Mouse (Mus musculus): ENCODE data around the gene Slc24a4.
"Not testable (repeated sequence)": the region's sequence is repeated elsewhere in the genome, so short reads cannot be mapped to it uniquely, and the experiment has no call there.

Slc24a4 gene

DNA sequence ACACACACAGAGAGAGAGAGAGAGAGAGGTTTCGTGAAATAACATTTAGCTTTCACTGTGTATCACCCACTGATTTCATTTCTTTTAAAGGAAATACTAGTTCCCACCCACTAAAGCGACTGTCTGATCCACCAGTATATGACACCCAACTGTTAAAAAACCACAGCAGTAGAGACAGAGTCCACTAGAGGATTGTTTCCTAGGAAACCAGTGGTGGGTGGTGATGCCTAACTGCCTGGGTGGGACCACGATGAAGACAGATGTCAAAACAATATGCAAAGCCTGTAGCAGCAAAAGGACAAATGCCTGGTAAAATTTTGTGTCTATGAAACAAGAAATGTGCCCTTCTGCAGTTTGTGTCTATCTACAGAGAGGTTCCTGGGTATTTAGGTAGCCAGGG lies 122.5 kb downstream of the Slc24a4 start:
- DNase-seq = no peak

GRCm38 (mm10) chr12:102251985-102252384 lies 123.5 kb downstream of the Slc24a4 start:
- DNase-seq = no peak

GRCm38 (mm10) chr12:102252525-102252924 lies 124.0 kb downstream of the Slc24a4 start:
- DNase-seq = no peak

GRCm38 (mm10) chr12:102255012-102255411 lies 126.5 kb downstream of the Slc24a4 start:
- DNase-seq = no peak

DNA sequence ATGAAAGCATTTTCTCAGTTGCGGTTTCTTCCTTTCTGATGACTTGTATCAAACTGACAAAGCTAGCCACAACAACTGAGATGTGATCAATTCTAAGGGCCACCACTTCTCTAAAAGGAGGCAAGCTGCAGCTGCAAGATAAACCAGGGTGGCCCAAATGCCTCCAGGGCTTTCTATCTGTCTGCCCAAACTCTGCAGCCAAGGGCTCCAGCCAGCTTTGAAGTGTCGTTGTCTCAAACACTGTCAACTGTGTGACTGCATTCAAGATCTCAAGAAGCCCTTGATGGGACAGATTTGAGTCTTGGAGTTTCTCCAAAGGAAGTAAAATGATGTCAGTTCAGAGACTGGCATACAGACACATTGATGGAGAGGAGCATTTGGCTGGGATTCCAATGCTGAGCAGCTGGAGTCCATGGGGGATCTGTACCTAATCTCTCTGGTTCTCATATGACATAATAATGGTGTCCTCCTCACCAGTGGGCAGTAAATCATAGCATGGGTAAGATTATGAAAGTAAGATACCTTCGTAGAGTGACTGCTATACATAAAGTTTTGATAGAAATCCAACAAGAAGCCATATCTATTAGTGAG lies 130.1 kb downstream of the Slc24a4 start:
- DNase-seq = no peak

GRCm38 (mm10) chr12:102261933-102262396 lies 133.4 kb downstream of the Slc24a4 start:
- DNase-seq = no peak

DNA sequence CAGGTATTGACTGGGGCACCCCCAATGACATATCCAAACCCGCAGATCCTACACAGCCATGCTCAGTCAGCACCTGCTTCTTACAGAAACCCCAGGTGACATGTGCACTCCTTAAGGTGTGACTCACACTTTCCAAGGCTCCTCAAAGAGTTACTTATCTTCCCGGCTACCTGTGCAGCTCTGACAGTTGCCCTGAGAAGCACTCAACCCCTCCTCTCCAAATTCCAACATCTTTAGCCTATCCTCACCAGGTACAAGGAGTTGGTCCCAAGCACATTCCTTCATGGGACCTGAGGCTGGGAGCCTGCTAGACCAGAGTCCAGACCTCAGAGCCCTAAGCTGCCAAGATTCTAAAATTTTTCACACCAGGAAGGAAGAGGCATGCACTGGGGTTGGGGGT lies 134.3 kb downstream of the Slc24a4 start:
- DNase-seq = no peak

DNA sequence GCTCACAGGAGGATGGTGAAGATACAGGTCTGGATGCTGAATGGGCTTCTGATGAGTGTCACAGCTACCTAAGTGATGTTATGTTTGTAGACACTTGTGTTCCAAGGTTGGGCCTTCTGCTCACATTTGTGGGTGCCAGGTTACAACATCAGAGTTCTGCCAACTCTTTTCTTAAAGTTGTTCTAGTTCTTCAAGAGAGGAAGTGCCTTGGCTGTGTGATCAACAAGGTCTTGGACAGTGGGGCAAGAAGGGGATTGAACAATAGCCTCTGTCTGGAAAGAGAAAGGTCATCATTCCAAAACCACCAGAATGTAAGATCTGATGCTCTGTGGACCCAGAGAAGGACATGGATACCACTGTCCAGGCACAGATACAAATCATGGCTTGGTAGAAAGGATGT lies 134.7 kb downstream of the Slc24a4 start:
- DNase-seq = no peak

DNA sequence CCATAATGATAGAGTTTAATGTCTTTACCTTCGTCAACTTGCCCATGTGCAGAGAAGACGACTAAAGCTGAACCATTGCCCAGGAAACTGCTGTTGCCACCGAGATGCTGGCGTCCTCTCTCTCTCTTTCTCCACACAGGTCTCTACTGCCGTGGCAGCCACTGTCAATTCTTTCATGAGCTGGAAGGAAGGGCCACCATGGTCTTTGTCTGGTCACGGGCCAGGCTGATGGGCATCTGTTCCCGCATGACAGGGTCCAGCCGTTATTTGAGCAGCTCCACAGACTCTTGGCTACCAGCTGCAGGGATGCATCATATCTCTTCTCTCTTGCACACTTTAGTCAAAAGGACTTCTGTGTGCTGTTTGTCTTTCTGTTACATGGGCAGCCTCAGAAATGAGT lies 137.9 kb downstream of the Slc24a4 start:
- no peak for DNase-seq

DNA sequence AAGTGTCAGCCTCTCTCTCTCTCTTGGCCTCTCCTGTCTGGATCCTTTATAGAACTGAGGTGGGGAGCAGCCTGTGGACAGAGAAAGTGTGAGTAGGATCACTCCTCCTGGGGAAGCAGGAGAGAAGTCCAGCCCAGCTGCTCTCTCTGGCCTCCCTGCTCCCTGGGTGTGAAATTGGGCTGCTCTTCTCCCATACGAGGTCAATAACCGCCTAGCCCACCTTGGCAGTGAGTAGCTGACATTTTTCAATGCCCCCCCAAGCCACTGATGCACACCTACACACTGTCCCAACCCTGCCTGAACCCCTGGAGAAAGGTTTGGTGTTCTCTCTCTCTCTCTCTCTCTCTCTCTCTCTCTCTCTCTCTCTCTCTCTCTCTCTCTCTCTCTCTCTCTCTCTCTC lies 140.6 kb downstream of the Slc24a4 start:
- no peak for DNase-seq

DNA sequence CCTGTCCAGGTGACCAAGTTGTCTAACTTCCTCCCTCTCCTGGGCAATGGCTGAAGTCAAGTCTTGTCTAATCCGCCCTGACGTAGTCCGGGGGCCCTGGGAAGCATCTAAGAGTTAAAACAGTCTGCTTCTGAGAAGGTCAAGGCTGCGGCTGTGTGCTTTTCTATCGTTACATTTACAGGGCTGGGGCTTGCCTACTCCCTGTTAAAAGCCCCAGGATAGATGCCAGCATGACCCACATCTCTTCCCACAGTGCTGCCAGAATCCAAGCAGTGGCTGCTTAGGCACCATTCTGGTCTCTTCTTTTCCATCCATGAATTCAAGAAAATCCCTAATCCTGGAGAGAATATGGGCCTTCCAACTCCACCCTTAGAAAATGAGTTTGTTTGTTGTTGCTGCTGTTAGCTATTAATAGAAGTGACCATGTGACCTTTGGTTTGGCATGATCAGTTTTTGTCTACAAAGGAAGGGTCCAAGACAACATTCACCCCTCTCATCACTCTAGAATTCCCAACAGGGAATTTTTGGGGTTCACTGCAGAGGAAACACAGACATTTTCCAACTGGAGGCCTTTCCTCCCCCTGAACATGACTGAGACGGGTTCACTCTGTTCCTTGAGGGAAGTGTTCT lies 142.4 kb downstream of the Slc24a4 start:
- DNase-seq = no peak

GRCm38 (mm10) chr12:102271447-102271846 lies 142.9 kb downstream of the Slc24a4 start:
- no peak for DNase-seq

GRCm38 (mm10) chr12:102275833-102276443 lies 147.4 kb downstream of the Slc24a4 start:
- no peak for DNase-seq

- not testable (repeated sequence) for DNase-seq
Observed at GRCm38 (mm10) chr12:102280290-102280689, 151.8 kb downstream of the Slc24a4 start.

DNA sequence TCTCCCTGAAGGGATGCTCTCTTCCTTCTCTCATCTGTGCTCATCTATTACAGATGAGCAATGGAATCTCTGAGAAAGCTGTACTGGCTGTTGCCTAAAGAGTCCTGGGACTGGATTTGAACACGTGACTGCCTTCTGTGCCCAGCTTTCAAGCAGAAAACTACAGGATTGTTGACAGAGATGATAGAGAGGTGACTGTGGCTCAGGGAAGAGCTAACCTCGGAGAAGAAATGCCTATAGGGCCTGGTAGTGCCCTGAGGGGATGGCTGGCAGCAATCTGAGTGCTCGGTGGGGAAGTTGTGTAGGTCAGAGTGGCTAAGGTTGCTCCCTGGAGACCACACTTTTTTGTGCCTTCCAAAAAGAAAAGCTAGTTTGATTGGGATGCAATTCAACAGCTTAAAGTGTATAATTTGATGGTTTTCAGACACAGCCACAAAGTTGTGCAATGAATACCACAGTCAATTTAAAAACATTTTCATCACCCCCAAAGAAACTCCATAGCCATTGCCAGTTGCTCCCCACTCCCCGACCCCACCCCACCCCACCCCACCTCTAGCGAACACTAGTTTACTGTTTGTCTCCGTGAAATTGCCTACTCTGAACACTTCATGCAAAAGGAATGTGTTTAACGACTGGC lies 152.5 kb downstream of the Slc24a4 start:
- no peak for DNase-seq

DNA sequence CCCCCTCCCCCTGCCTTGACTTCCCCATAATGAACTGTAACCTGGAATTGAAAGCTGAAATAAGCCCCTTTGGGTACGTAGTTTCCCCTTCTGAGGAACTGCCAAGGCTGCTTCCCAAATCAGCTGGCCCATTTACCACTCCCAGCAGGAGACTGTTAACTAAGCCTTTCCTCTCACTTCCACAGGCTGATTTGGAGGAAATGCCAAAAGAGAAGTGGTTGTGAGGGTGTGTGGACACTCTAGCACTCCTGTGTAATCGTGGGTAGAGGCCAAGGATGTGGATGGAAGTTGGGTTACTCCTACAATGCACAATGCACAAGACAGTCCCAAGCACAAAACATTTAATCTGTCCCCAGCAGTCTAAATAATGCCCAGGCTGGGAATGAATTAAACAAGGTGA lies 153.6 kb downstream of the Slc24a4 start:
- DNase-seq = no peak

DNA sequence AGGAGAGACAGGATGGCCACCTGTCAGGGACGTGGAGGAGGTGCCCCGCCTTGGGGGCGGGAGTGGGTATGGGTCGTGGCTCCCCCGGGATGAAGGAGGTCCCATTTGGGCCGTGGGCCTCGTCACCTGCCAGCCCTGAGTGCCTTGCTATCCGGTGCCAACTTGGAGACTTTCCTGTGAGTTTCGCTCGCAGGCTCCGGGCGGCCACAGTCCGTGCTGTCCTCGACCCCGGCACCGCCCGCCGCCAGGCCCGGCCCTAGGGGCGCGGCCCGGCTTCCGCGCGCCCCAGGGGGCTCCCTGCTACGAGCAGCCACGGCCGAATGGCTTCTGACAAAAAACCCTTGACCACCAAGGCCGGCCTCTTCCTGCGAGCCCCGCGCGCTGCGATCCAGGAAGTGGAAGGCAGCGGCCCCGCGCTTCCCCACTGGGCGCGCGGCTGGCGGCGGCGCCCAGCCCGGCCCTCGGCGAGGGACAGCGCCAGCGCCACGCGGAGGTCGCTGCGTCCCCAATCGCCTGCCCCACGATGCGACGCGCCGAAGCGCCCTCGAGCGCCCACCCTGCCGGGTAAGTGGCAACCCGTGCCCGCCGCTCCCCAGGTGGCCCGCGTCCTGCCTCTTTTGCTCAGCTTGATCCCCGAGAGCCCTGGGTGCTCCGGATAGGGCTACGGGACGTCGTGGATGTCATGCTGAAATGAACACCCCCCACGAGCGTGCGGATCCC lies 154.4 kb downstream of the Slc24a4 start, which contains the start of gene Rin3:
TSS of gene Rin3 (plus strand) at position 286 of the 720 bp plus-strand sequence.
- DNase-seq = peak; percentile 73

DNA sequence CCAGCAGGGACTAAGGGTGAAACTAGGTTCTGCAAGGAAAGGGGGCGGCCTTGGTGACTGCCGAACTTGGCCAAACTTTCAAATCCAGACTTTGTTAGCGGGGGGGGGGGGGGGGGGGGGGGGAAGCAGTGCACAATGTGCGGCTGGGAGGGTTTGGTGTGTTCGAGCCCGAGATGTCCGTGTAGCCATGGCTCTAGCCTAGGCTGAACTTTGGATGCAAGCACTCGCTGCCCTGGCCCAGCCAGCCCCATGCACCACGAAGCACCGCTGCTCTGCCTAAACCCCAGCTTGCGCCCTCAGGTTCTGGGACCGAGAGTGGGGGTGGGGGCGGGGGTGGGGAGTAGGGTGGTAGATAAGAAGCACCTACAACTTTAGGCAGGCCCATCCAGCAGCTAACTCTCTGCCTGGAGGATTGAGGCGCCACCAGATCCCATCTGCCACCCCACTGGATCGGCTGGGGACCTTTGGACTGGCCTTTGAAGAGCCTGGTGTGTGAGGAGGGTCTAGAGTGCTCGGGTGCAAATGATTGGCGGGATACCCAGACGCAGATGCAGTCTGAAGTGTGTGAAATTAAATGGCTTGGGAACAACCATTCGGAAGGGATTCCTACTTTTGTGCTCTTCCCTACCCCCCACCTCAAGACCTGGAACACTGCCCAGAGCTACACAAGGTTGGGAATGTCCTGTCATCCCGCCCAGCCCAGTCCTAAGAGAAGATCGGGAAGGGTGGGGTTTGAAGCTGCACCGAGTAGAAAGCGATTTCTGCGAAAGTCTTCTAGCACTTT lies 155.1 kb downstream of the Slc24a4 start:
- peak; percentile 52 for DNase-seq

- no peak for DNase-seq
Observed at GRCm38 (mm10) chr12:102284267-102284610, 155.7 kb downstream of the Slc24a4 start.

DNA sequence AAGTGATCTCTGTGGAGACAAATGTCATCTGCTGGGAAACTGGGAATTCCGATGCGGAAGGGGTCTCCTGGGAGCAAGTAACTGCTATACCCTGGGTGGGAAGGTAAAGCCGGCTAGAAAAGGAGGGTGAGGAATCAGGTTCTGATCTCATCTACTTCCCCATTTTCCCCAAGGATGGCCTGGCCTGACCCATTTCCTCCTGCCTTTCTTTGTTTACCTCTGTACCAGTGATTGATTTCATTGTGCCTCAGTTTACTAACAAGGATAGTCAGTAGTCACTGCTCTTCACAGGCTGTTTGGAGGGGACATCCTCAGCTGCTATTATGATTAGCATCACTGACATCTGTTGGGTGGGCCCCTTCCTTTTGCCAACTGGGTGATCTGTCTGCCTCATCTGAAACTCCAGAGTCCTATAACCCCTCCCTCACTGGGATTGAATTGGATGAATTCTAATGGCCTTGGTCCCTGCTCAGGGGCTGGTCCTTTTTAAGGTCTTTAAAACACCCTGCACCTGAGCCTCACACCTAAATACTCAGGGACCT lies 156.2 kb downstream of the Slc24a4 start:
- DNase-seq = no peak

- no peak for DNase-seq
Observed at GRCm38 (mm10) chr12:102285318-102285717, 156.8 kb downstream of the Slc24a4 start.

DNA sequence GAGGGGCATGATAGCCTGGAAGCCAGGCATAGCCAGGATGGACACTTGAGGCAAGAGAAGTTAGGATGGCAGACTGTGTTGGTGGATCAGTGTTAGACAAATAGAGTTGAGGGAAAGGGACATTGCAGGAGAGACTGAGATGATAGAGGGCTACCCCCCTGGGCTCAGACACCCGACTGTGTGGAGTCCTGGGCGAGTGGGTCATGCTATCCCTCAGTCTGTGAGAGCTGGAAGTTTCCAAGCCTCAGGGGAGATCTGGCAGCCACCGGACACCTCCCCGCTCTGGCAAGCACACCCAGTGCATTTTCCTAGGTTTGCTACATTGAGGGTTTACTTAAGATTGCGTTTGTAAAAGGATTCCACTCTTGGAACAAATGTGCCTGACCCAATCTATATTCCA lies 157.2 kb downstream of the Slc24a4 start:
- no peak for DNase-seq

All from thymus, postnatal 25 days (tissue).